Mouse (Mus musculus): Measurements from ENCODE around the gene Cd164. TPM values are rescaled to one million over a fixed set of nuclear protein-coding genes. Genes with fewer than 3 reads are reported as not detected.

Gene Cd164
- polyA plus RNA-seq, 1 experiment from 2014 or later: 112 TPM

DNA sequence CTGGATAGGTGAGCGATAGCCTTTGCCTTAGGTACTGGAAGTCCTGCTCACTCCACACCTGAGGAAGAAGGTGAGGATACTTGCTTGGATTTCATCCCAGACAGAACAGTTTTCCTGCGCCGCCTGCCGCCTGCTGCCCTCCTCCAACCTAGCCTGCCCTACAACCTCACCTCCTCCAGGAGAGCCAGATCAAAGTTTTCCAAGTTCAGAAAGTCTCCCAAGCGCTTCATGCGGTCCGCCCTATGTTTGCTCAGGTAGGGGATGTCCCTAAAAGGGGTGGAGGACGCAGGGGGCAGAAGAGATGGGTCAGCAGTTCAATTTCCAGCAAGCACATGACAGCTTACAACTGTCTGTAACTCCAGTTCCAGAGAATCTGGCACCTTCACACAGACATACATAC is 29.9 kb upstream of the Cd164 start:
- peak overlapping the region; percentile 100 for H3K4me2 ChIP-seq (replicated peaks; ENCODE audit: low read depth)
- H3K4me3 ChIP-seq (ENCODE audit: low read depth, low read length): peak overlapping the region; percentile 71
- peak; percentile 44 for DNase-seq (ENCODE audit: low spot score)
- H3K9ac ChIP-seq (ENCODE audit: low read length): peak overlapping the region; percentile 83
- no peak for ATAC-seq (ENCODE audit: low FRiP score, low TSS enrichment)
- H3K36me3 ChIP-seq (ENCODE audit: control insufficient read depth, insufficient read depth, low read length): peaks cover 17% of the 10 kb centered on the region
- H3K9me3 ChIP-seq (ENCODE audit: control insufficient read depth, low read length): no peaks in the 10 kb centered on the region
- TF ChIP-seq CTCF (IDR thresholded peaks at IDR 0.05; ENCODE audit: low read depth) (peak; percentile 51), EP300 (optimal IDR thresholded peaks at IDR 0.05) (no peak)
- H3K27me3 ChIP-seq (ENCODE audit: control insufficient read depth, insufficient read depth, low read length): no peaks in the 10 kb centered on the region
- 11% methylated on average over 8 of the region's 8 CpGs for WGBS
- peaks cover 13% of the 10 kb centered on the region; the same call in 1 of the 2 replicates for H3K4me1 ChIP-seq (replicated peaks; ENCODE audit: control insufficient read depth, insufficient read depth)
- H3K27ac ChIP-seq (replicated peaks): peak overlapping the region; percentile 91

DNA sequence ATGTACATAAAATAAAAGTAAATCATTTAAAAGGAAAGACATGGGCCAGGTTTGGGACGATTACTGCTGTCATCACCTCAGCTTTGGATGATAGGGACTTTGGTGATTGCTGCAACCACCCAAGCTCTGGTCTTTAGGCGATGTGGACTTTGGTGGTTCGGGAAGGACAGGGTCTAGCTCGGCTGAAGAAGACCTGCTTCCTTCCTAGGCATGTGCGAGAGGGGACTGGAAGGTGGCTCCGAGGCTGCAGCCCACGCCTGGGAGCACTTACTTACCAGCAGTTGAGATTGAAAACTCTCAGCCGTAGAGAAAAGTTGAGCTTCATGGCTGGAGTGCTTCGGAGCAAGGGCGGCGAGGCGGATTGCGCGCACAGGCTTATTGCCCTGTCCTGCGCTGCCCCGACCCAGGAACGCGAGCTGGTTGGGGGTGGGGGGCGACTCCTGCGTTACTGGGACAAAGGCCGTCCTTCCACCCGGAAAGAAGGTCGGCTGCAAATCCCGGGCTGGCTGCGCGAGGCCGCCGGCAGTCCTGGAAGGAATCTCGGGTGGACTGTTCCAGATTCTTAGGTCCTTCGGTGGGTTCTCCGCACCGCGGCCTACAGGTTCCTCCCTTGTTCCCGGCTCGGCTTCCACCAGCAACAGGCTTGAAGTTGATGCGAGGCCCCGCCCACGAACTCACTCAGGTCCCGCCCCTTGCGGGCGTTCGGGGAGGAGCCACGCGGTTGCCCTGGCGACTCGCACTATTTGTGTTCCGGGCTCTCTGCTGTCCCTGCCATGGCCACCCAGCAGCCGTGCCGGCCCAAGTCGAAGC is 29.3 kb upstream of the Cd164 start, which contains the start of the genes Smpd2 and Ppil6:
TSS of gene Smpd2 (minus strand) at position 662 of the 810 bp plus-strand sequence.
TSS of gene Ppil6 (plus strand) at position 732 of the 810 bp plus-strand sequence.
- Histone ChIP-seq H3K4me1 (replicated peaks; ENCODE audit: control insufficient read depth, insufficient read depth) (peaks cover 13% of the 10 kb centered on the region; the same call in 1 of the 2 replicates), H3K4me3 (ENCODE audit: low read depth, low read length) (peak within 1 kb of the TSS; percentile 71), H3K27ac (replicated peaks) (peak within 1 kb of the TSS; percentile 91), H3K4me2 (replicated peaks; ENCODE audit: low read depth) (peak within 1 kb of the TSS; percentile 100), H3K9ac (ENCODE audit: low read length) (peak within 1 kb of the TSS; percentile 83), H3K9me3 (ENCODE audit: control insufficient read depth, low read length) (no peaks in the 10 kb centered on the region), H3K36me3 (ENCODE audit: control insufficient read depth, insufficient read depth, low read length) (peaks cover 11% of the 10 kb centered on the region), H3K27me3 (ENCODE audit: control insufficient read depth, insufficient read depth, low read length) (no peaks in the 10 kb centered on the region)
- DNase-seq (ENCODE audit: low spot score) (peak; percentile 98), ATAC-seq (ENCODE audit: low FRiP score, low TSS enrichment) (peak; percentile 95)
- WGBS: under 1% methylated on average over 41 of the region's 50 CpGs
- TF ChIP-seq CTCF (IDR thresholded peaks at IDR 0.05; ENCODE audit: low read depth) (peak; percentile 21; the same call in 1 of the 2 replicates), EP300 (optimal IDR thresholded peaks at IDR 0.05) (no peak)

DNA sequence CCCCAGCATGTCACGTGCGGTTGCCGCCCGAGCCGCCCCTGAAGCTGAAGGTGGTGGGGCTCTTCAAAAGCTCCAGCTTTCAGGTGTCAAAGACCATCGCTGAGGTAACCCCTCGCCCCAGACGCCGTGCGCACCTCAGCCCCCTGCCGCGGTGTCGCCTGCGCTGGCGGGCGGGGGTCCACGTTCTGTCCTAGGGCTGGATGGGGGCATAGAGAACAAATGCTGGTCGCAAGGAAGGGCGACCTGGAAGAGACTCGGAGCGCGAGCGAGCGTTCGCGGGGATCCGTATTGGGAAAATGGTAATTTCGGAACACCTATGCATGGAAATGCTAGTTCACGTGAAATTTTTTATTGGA is 28.7 kb upstream of the Cd164 start:
- peak overlapping the region; percentile 100 for H3K4me2 ChIP-seq (replicated peaks; ENCODE audit: low read depth)
- no peak; the same call in 1 of the 2 replicates for ATAC-seq (ENCODE audit: low FRiP score, low TSS enrichment)

DNA sequence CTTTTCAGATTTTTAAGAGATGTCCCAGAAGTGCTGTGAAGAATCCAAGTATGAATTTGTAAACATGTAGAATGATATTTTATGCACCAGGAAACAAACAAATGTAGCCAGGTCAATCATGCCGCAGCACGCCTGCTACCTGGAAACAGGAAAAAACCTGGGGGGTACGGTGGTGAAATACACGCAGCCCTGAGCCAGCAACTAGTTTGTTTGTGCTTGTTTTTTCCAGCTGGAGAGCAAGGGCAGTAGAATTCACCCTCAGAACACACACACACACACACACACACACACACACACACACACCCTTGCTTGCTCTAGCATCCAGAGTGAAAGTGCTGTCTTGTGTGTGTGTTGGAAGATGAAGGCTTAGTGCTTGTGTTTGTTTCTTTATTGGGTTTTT is 28.1 kb upstream of the Cd164 start:
- no peak overlapping the region for H3K4me3 ChIP-seq (ENCODE audit: low read depth, low read length)
- H3K4me2 ChIP-seq (replicated peaks; ENCODE audit: low read depth): peak overlapping the region; percentile 100; the same call in 1 of the 2 replicates
- H3K36me3 ChIP-seq (ENCODE audit: control insufficient read depth, insufficient read depth, low read length): peaks cover 3% of the 10 kb centered on the region; the same call in 1 of the 2 replicates
- H3K4me1 ChIP-seq (replicated peaks; ENCODE audit: control insufficient read depth, insufficient read depth): peaks cover 13% of the 10 kb centered on the region; the same call in 1 of the 2 replicates
- no peak for TF ChIP-seq EP300 (optimal IDR thresholded peaks at IDR 0.05)
- no peak for TF ChIP-seq CTCF (IDR thresholded peaks at IDR 0.05; ENCODE audit: low read depth)
- no peak for ATAC-seq (ENCODE audit: low FRiP score, low TSS enrichment)
- no peak overlapping the region for H3K9ac ChIP-seq (ENCODE audit: low read length)
- H3K27ac ChIP-seq (replicated peaks): no peak overlapping the region
- 29% methylated on average over 4 of the region's 4 CpGs for whole genome bisulfite sequencing
- no peaks in the 10 kb centered on the region for H3K9me3 ChIP-seq (ENCODE audit: control insufficient read depth, low read length)
- peak; percentile 30 for DNase-seq (ENCODE audit: low spot score)
- H3K27me3 ChIP-seq (ENCODE audit: control insufficient read depth, insufficient read depth, low read length): no peaks in the 10 kb centered on the region

More for the DNA sequence above, 28.7 kb upstream of the Cd164 start:
- no peak for TF ChIP-seq CTCF (IDR thresholded peaks at IDR 0.05; ENCODE audit: low read depth)
- no peak for TF ChIP-seq EP300 (optimal IDR thresholded peaks at IDR 0.05)
- under 1% methylated on average over 29 of the region's 29 CpGs for WGBS
- DNase-seq (ENCODE audit: low spot score): no peak
- Histone ChIP-seq H3K4me3 (ENCODE audit: low read depth, low read length) (peak overlapping the region; percentile 71), H3K4me1 (replicated peaks; ENCODE audit: control insufficient read depth, insufficient read depth) (peaks cover 13% of the 10 kb centered on the region; the same call in 1 of the 2 replicates), H3K36me3 (ENCODE audit: control insufficient read depth, insufficient read depth, low read length) (peaks cover 7% of the 10 kb centered on the region; the same call in 1 of the 2 replicates), H3K9ac (ENCODE audit: low read length) (peak overlapping the region; percentile 83), H3K27ac (replicated peaks) (0 out of 2 replicates have a peak overlapping the region, but pooled peaks have one; percentile 24), H3K27me3 (ENCODE audit: control insufficient read depth, insufficient read depth, low read length) (no peaks in the 10 kb centered on the region), H3K9me3 (ENCODE audit: control insufficient read depth, low read length) (no peaks in the 10 kb centered on the region)

DNA sequence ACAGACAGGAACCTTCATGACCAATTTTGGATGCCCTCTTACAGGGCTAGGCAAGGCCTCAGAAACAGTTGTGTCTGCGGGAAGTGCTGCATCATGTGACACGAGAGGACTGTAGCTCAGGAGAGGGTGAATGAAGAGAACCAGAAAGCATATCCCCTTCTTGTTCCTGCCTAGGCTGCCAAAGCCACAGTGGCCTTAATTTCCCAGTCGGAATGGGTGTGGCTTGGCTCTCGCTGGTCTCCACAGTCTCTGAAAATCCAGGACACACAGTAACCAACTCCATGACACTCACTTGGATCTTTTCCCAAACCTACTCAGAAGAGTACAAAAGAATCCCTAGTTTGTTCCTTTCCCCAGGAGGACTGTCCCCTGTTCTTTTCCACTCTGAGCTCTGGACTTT is 18.3 kb upstream of the Cd164 start:
- ATAC-seq (ENCODE audit: low FRiP score, low TSS enrichment) (no peak), DNase-seq (ENCODE audit: low spot score) (no peak)
- no peaks in the 10 kb centered on the region for H3K4me1 ChIP-seq (replicated peaks; ENCODE audit: control insufficient read depth, insufficient read depth)

More for the DNA sequence above, 18.3 kb upstream of the Cd164 start:
- H3K9ac ChIP-seq (ENCODE audit: low read length): no peak overlapping the region
- TF ChIP-seq CTCF (IDR thresholded peaks at IDR 0.05; ENCODE audit: low read depth) (no peak), EP300 (optimal IDR thresholded peaks at IDR 0.05) (no peak)
- H3K36me3 ChIP-seq (ENCODE audit: control insufficient read depth, insufficient read depth, low read length): no peaks in the 10 kb centered on the region
- no peak overlapping the region for H3K4me2 ChIP-seq (replicated peaks; ENCODE audit: low read depth)
- no peak overlapping the region for H3K27ac ChIP-seq (replicated peaks)
- no peaks in the 10 kb centered on the region for H3K27me3 ChIP-seq (ENCODE audit: control insufficient read depth, insufficient read depth, low read length)
- no peak overlapping the region for H3K4me3 ChIP-seq (ENCODE audit: low read depth, low read length)
- no peaks in the 10 kb centered on the region for H3K9me3 ChIP-seq (ENCODE audit: control insufficient read depth, low read length)
- 41% methylated on average over 4 of the region's 4 CpGs for WGBS

Data from stomach, postnatal 0 days (tissue).